Mouse (Mus musculus): ENCODE data around the gene Paxx.

Gene Paxx

GRCm38 (mm10) chr2:25460551-25461309, at the start of gene Paxx:
Paxx (minus strand) TSS chr2:25461094.
- DNase-seq (ENCODE audit: low spot score) = peak; percentile 95

- no peak for DNase-seq (ENCODE audit: low spot score)
Observed at GRCm38 (mm10) chr2:25509912-25510311, 49.0 kb upstream of the Paxx start.

- no peak for DNase-seq (ENCODE audit: low spot score)
Observed at GRCm38 (mm10) chr2:25506964-25507363, 46.1 kb upstream of the Paxx start.

- no peak for DNase-seq (ENCODE audit: low spot score)
Observed at GRCm38 (mm10) chr2:25505860-25506259, 45.0 kb upstream of the Paxx start.

- DNase-seq (ENCODE audit: low spot score) = no peak
Observed at GRCm38 (mm10) chr2:25505000-25505399, 44.1 kb upstream of the Paxx start.

- DNase-seq (ENCODE audit: low spot score) = no peak
Observed at GRCm38 (mm10) chr2:25504538-25504937, 43.6 kb upstream of the Paxx start.

GRCm38 (mm10) chr2:25502726-25503125, 41.8 kb upstream of the Paxx start:
- no peak for DNase-seq (ENCODE audit: low spot score)

GRCm38 (mm10) chr2:25501593-25502486, 40.9 kb upstream of the Paxx start, which contains the start of gene C8g:
C8g (minus strand) TSS chr2:25501719.
- DNase-seq (ENCODE audit: low spot score) = no peak

DNA sequence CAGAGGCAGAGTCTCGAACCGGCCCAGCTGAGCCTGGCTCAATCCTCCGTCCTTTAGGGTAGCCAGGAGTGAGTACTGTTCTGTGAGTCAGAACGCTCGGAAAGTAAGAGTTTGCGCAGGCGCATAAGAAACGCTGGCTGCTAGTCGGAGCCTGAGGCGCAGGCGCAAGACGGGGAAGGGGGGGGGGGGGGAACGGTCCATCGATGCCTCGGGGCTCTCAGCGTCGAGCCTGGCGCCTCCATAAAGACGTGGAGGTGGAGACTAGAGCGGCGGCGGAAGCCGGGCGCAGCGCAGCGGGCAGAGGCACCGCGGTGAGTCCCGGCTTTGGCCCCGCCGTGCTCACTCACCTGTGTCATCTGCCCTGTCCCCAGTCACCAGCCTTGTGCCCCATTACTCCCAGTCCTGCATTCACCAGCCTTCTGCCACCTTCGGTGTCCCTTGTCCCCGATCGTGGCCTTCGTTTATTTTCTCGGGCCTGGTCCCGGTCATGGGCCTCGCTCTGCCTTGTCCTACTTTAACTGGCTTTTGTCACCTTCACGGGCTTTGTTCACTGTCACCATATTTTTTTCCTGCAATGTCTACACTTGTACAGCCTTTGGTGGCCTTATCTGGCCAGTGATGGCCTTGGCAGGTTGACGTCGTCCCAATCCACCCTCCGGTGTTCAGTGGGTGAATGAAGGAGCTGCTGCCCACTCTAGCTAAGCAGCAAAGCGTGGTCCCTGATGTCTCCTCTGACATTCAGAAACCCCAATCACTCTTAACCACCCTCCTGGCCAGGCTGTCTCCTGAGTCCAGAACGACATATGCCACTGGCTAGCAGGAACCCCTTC, 39.9 kb upstream of the Paxx start, which contains the start of gene Fbxw5:
Gene Fbxw5 (plus strand): TSS at position 175 of the 830 bp plus-strand sequence.
- peak; percentile 89 for DNase-seq (ENCODE audit: low spot score)

DNA sequence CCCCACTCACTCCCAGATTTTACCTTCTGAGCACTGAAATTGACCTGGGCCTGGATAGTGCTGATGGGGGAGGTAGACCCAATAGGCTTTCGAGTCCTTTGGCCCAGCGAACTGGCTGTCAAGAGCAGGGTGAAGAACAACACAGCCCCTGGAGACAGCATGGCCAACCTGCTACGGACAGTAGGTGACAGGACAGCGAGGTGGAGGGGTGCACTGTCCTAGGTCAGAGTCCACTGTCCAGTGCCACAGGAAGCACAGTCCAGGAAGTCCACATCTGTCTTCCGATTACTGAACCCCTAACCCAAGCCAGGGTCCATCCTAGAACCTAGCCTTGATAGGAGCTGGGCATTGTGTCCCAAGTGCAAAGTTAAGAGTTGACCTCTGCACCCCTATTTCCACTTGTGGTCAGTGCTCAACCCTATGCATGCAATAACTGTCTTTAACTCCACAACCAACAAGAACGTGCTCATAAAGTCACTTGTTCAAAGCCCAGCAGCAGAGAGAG, 39.2 kb upstream of the Paxx start:
- DNase-seq (ENCODE audit: low spot score) = no peak

- DNase-seq (ENCODE audit: low spot score) = no peak
Observed at GRCm38 (mm10) chr2:25498622-25499478, 38.0 kb upstream of the Paxx start.

DNA sequence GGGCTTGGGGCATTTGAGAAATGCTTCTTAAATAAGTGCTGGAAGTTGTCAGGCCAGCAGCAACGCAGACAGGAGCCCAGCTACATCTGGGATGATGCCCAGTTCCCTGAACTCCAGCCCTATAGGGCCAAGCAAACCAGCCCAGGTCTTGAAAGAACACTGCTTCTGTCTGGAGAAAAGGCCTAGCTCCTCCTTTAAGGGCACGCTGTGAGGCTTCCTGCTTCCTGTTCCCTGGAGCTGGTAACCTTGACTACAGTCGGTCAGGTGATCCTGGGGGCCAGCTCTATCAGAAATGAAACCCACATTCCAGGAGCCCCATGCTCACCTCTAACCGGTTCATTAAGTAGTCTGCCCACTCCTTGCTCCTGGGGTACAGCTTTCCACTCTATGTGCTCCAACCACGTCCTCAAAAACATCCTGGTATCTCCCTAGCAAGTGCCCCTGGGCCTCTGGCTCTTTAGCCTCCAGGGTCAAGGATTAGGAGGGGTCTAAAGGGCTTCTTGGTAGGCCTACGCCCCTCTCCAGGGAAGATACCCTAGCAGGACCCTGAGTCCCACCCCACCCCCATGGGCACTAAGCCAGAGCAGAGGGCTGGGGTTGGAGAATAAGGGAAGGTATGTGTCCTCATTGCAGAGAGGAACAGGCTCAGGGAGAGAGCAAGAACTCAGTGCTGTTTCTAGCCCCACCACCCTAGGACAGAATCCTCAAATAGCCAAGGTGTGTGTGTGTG, 37.1 kb upstream of the Paxx start:
- no peak for DNase-seq (ENCODE audit: low spot score)

- DNase-seq (ENCODE audit: low spot score) = no peak
Observed at GRCm38 (mm10) chr2:25496462-25496861, 35.6 kb upstream of the Paxx start.

DNA sequence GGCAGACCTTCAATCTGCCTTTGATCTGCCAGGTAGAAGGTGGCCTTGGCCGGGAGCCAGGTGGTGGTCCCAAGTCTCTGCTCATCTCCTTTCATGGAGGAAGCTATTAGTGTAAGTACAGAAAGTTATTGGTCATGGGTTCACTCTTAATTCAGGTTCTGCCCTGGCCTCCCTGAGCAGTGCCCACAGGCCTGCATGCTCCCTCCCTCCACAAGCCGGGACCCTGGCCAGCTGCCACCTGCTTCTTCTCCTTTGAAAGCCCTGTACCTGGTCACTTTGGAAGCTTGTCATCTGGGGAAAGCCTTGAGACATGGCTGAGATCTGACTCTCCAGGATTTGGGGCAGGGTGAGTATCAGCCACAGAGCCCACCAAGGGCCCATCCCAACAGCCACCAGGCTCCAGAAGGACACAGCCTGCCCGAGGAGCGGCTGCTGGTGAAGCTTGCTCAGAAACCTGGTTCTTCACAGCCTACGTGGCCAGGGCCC, 32.6 kb upstream of the Paxx start, which contains the start of gene Lcn12:
Gene Lcn12 (minus strand): TSS at position 436 of the 486 bp plus-strand sequence.
- DNase-seq (ENCODE audit: low spot score) = peak; percentile 42

DNA sequence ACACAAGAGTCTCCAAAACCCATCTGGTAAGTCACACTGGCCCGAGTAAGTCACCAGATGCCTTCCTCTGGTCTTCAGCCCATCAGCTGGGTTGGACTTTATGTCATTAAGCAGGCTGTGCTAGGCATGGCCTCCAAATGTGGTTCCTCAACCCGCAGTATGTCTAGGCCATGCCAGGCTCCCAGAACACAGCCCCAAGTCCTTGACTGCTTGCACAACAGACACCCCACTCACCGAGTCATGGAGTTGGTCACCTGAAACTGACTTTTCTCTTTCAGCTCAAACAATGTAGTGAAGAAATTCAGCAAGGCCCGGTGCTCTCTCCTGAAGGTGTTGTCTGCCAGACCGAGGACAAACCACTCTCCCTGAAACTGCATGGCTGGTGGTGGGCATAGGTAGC, 32.1 kb upstream of the Paxx start:
- no peak for DNase-seq (ENCODE audit: low spot score)

GRCm38 (mm10) chr2:25488671-25489068, 27.8 kb upstream of the Paxx start:
- DNase-seq (ENCODE audit: low spot score) = no peak

GRCm38 (mm10) chr2:25487965-25488670, 27.2 kb upstream of the Paxx start:
- DNase-seq (ENCODE audit: low spot score) = no peak

- no peak for DNase-seq (ENCODE audit: low spot score)
Observed at GRCm38 (mm10) chr2:25484901-25485647, 24.2 kb upstream of the Paxx start.

Measured in urinary bladder, postnatal 14 days (tissue).